Mouse (Mus musculus): ENCODE measurements around the gene Tnfsf15.

DNA sequence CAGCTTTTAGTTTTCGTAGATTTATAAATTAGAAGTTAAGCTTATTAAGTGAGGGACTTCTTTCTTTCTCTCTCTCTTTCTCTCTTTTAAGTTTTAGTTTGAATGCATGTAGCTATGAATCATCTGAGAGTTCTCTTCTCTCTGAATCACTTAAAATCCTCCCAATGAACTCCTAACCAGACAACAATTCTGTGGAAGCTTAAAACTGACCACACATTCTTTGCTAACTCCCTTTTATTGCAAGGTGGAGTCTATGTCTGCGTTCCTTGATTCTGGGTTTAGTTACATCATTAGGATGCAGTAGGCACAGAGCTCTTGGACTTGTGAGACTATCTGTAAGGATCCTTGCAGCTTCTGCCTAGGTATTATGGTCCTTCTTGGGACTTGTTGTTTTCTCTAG lies 41.2 kb downstream of the Tnfsf15 start:
- TF ChIP-seq CTCF (conservative IDR thresholded peaks at IDR 0.05; ENCODE audit: insufficient read depth, insufficient read length, low read depth, low read length) (no peak), POLR2A (IDR thresholded peaks at IDR 0.05; ENCODE audit: low read depth, low read length) (no peak)

All from kidney, adult 2 months (tissue).